Mouse (Mus musculus): Measurements from ENCODE around the gene Fbxo46. TPM values are rescaled to one million over a fixed set of nuclear protein-coding genes. Genes with fewer than 3 reads are reported as not detected.
"Not testable (repeated sequence)": the region's sequence is repeated elsewhere in the genome, so short reads cannot be mapped to it uniquely, and the experiment has no call there.

Gene Fbxo46
- polyA plus RNA-seq (2015; fragmentation: Nextera tagmentation; extraction: Ambion mirVana): 10.8 and 11.0 TPM in 2 replicates

DNA sequence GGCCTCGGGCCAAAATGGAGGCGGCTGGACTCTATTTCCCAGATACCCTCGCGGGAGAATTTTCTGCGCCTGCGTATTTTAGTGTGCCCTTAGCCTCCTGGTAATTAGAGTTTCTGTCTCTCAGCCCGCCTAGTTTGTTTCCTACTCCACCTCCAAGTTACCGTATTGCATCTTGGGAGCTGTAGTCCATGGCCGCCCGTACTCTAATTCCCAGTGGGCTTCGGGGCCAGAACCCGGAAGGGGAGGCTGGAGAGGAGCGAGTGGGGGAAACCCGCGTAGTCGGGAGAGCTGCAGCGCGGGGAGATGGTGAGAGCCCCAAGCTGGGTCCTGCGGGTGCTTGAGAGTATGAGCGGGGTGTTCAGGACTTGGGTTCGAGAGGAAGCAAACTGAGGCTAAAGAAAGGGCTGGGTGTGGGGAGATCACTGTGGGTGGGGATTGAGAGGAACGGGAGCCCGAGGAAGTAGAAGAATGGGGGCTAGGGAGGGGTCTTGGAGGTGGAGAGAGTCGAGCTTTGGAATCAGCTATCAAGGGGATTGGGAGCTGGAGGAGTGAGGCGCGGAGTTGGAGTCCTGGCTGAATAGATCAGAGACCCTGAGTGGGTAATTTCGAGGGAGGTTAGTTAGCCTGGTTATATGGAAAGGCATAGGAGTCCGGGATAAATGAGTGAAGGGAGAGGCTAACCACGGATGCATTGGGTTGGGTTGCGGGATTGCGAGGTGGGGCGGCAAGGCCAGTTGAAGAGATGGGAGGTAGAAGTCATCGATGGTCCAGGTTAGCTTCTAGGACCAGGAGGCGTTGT lies at the start of gene Fbxo46:
Gene Fbxo46 (plus strand): TSS at position 229 of the 799 bp plus-strand sequence.
- Histone ChIP-seq H3K4me3 (ENCODE audit: low read length) (peak within 1 kb of the TSS; percentile 62), H3K4me2 (ENCODE audit: low read depth, low read length) (peak within 1 kb of the TSS; percentile 70), H3K36me3 (ENCODE audit: control insufficient read depth, insufficient read depth, low read length) (no peaks in the 10 kb centered on the region), H3K9ac (ENCODE audit: low read depth, low read length) (peak within 1 kb of the TSS; percentile 77), H3K4me1 (ENCODE audit: control insufficient read depth, insufficient read depth, low read length) (peaks cover 16% of the 10 kb centered on the region), H3K9me3 (ENCODE audit: control insufficient read depth, low read length) (0 out of 2 replicates have a peak, but pooled peaks cover 8% of the 10 kb centered on the region), H3K27ac (ENCODE audit: low read length) (no peak within 1 kb of the TSS), H3K27me3 (replicated peaks; ENCODE audit: control insufficient read depth, insufficient read depth, low read length) (no peaks in the 10 kb centered on the region)
- ATAC-seq: peak; percentile 94
- 1% methylated on average over 34 of the region's 34 CpGs for WGBS

DNA sequence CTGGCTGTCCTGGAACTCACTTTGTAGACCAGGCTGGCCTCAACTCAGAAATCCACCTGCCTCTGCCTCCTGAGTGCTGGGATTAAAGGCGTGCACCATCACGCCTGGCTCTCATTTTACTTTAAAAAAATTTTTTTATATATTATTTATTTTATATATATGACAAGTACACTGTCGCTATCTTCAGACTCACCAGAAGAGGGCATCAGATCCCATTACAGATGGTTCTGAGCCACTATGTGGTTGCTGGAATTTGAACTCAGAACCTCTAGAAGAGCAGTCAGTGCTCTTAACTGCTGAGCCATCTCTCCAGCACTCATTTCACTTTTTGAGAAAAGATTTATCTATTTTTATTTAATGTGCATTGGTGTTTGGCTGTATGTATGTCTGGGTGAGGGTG lies 48.6 kb upstream of the Fbxo46 start:
- H3K36me3 ChIP-seq (ENCODE audit: control insufficient read depth, insufficient read depth, low read length); ATAC-seq; H3K9me3 ChIP-seq (ENCODE audit: control insufficient read depth, low read length); H3K4me3 ChIP-seq (ENCODE audit: low read length); H3K4me1 ChIP-seq (ENCODE audit: control insufficient read depth, insufficient read depth, low read length); H3K9ac ChIP-seq (ENCODE audit: low read depth, low read length); H3K27ac ChIP-seq (ENCODE audit: low read length); H3K4me2 ChIP-seq (ENCODE audit: low read depth, low read length): not testable (repeated sequence)
- 56% methylated on average over 3 of the region's 3 CpGs for WGBS
- peaks cover 14% of the 10 kb centered on the region for H3K27me3 ChIP-seq (replicated peaks; ENCODE audit: control insufficient read depth, insufficient read depth, low read length)

DNA sequence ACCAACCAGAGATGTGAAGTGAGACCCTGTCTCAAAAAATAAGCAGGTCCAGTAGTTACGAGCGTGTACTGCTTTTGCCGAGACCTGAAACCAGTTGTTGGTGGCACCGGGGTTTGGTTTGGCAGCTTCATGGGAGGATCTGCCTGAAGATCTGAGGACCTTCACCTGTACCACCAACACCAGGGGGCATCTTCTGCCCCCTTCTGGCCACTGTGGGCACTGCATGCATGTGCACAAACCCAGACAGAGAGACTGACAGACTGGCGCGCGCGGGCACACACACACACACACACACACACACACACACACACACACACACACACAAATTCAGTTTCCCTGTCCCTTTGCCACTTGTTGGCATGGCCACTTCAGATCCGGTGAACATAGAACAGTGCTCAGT lies 46.2 kb upstream of the Fbxo46 start:
- Histone ChIP-seq H3K4me2 (ENCODE audit: low read depth, low read length) (no peak overlapping the region), H3K9ac (ENCODE audit: low read depth, low read length) (no peak overlapping the region), H3K4me3 (ENCODE audit: low read length) (no peak overlapping the region), H3K36me3 (ENCODE audit: control insufficient read depth, insufficient read depth, low read length) (peaks cover under 1% of the 10 kb centered on the region; the same call in 1 of the 2 replicates), H3K4me1 (ENCODE audit: control insufficient read depth, insufficient read depth, low read length) (peaks cover 20% of the 10 kb centered on the region), H3K27me3 (replicated peaks; ENCODE audit: control insufficient read depth, insufficient read depth, low read length) (no peaks in the 10 kb centered on the region), H3K27ac (ENCODE audit: low read length) (no peak overlapping the region), H3K9me3 (ENCODE audit: control insufficient read depth, low read length) (no peaks in the 10 kb centered on the region)
- ATAC-seq: no peak
- 76% methylated on average over 9 of the region's 9 CpGs for WGBS

DNA sequence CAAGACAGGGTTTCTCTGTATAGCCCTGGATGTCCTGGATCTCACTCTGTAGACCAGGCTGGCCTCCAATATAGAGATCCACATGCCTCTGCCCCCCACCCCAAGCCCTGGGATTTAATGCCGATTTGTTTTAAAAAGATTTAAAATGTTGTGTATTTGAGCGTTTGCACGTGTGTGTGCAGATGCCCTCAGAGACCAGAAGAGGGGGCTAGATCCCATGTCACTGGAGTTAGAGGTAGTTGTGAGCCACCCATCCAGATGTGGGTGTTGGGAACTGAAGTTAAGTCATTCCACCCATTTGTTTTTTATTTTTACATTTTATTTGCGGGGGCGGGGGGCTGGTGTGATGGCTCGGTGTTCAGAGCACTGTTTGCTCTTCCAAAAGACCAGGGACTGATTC lies 45.2 kb upstream of the Fbxo46 start:
- Histone ChIP-seq H3K9ac (ENCODE audit: low read depth, low read length) (no peak overlapping the region), H3K9me3 (ENCODE audit: control insufficient read depth, low read length) (no peaks in the 10 kb centered on the region), H3K36me3 (ENCODE audit: control insufficient read depth, insufficient read depth, low read length) (peaks cover 4% of the 10 kb centered on the region; the same call in 1 of the 2 replicates), H3K27me3 (replicated peaks; ENCODE audit: control insufficient read depth, insufficient read depth, low read length) (no peaks in the 10 kb centered on the region), H3K4me1 (ENCODE audit: control insufficient read depth, insufficient read depth, low read length) (peaks cover 20% of the 10 kb centered on the region), H3K4me3 (ENCODE audit: low read length) (no peak overlapping the region), H3K4me2 (ENCODE audit: low read depth, low read length) (no peak overlapping the region), H3K27ac (ENCODE audit: low read length) (no peak overlapping the region)
- no peak for ATAC-seq
- WGBS: 92% methylated on average over 6 of the region's 6 CpGs

DNA sequence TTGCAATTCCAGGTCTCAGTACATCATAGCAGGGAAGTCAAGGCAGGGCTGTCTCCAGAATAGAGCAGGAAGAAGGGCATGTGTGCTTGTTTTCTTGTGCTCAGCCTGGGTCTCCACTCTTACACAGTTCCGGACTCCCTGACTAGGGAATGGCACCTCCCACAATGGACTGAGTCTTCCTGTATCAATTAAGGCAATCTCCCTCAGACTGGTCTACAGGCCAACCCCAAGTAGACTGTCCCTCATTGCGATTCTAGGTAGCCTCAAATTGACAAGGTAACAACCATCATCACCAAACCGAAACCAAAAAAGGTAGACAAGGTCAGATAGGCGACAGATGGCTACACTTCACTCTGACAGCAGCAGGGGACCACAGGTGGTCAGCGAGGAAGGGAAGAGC lies 44.4 kb upstream of the Fbxo46 start:
- ATAC-seq: 0 out of 2 replicates have a peak, but pooled peaks have one; percentile 2
- Histone ChIP-seq H3K27me3 (replicated peaks; ENCODE audit: control insufficient read depth, insufficient read depth, low read length) (no peaks in the 10 kb centered on the region), H3K36me3 (ENCODE audit: control insufficient read depth, insufficient read depth, low read length) (peaks cover 4% of the 10 kb centered on the region; the same call in 1 of the 2 replicates), H3K4me1 (ENCODE audit: control insufficient read depth, insufficient read depth, low read length) (peaks cover 20% of the 10 kb centered on the region), H3K4me3 (ENCODE audit: low read length) (peak overlapping the region; percentile 64), H3K9me3 (ENCODE audit: control insufficient read depth, low read length) (no peaks in the 10 kb centered on the region), H3K4me2 (ENCODE audit: low read depth, low read length) (peak overlapping the region; percentile 75), H3K9ac (ENCODE audit: low read depth, low read length) (no peak overlapping the region), H3K27ac (ENCODE audit: low read length) (no peak overlapping the region)
- WGBS: 53% methylated on average over 5 of the region's 5 CpGs

DNA sequence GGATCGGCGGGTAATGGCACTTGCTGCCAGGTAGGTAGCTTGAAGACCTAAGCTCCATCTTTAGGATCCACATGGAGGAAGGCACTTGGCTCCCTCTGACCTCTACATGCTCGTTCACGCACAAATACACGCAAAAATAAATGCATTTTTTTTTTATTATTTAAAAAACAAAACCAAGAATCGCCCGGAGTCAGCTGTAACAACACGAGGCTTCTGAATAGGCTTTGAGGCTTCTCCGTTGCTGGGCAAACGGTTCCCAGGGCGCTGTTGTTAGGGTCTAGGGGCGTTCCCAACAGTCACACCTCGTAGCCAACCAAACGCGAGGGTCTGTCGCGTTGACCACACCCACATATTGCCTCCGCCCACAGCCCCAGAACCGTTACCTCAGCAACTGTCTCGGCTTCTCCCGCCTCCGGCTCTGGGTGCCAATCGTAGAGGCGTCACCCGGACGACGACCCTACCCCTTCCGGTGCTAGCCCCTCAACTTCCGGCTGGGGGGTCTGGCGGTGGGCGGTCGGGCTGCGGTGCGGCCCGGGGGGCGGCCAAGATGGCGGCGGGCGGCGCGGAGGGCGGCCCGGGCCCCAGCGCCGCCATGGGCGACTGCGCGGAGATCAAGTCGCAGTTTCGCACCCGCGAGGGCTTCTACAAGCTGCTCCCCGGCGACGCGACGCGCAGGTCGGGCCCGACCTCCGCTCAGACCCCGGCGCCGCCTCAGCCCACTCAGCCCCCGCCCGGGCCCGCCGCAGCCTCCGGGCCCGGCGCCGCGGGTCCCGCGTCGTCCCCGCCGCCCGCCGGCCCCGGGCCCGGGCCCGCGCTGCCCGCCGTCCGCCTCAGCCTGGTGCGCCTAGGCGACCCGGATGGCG lies 43.7 kb upstream of the Fbxo46 start, which contains the start of gene Dmwd:
Gene Dmwd (plus strand): TSS at position 505 of the 863 bp plus-strand sequence.
- peaks cover 10% of the 10 kb centered on the region; the same call in 1 of the 2 replicates for H3K36me3 ChIP-seq (ENCODE audit: control insufficient read depth, insufficient read depth, low read length)
- H3K4me2 ChIP-seq (ENCODE audit: low read depth, low read length): peak within 1 kb of the TSS; percentile 75
- peak within 1 kb of the TSS; percentile 78 for H3K9ac ChIP-seq (ENCODE audit: low read depth, low read length)
- no peaks in the 10 kb centered on the region for H3K27me3 ChIP-seq (replicated peaks; ENCODE audit: control insufficient read depth, insufficient read depth, low read length)
- peak within 1 kb of the TSS; percentile 79 for H3K27ac ChIP-seq (ENCODE audit: low read length)
- peak within 1 kb of the TSS; percentile 64 for H3K4me3 ChIP-seq (ENCODE audit: low read length)
- no peaks in the 10 kb centered on the region for H3K9me3 ChIP-seq (ENCODE audit: control insufficient read depth, low read length)
- peak; percentile 97 for ATAC-seq
- WGBS: under 1% methylated on average over 65 of the region's 91 CpGs
- peaks cover 20% of the 10 kb centered on the region for H3K4me1 ChIP-seq (ENCODE audit: control insufficient read depth, insufficient read depth, low read length)

DNA sequence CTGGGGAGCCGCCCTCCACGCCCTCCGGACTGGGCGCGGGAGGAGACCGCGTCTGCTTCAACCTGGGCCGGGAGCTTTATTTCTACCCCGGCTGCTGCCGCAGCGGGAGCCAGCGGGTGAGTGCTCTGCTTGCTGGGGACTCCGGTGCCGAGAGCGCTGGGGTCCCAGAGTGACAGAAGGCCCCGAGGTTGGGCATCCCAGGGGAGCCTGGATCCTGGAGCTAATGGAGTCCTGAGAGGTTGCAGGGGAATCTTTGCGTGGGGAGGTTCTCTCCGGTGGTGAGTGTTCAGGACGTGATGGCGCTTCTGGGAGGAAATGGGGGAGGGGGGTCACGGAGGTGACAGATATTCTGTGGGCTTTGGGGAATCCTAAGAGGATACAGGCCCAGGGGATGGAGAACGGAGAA lies 43.1 kb upstream of the Fbxo46 start:
- peak overlapping the region; percentile 75 for H3K4me2 ChIP-seq (ENCODE audit: low read depth, low read length)
- ATAC-seq: no peak
- H3K9ac ChIP-seq (ENCODE audit: low read depth, low read length): peak overlapping the region; percentile 78
- no peaks in the 10 kb centered on the region for H3K27me3 ChIP-seq (replicated peaks; ENCODE audit: control insufficient read depth, insufficient read depth, low read length)
- peak overlapping the region; percentile 64 for H3K4me3 ChIP-seq (ENCODE audit: low read length)
- WGBS: under 1% methylated on average over 22 of the region's 22 CpGs
- H3K4me1 ChIP-seq (ENCODE audit: control insufficient read depth, insufficient read depth, low read length): peaks cover 20% of the 10 kb centered on the region
- no peaks in the 10 kb centered on the region for H3K9me3 ChIP-seq (ENCODE audit: control insufficient read depth, low read length)
- H3K27ac ChIP-seq (ENCODE audit: low read length): peak overlapping the region; percentile 79
- H3K36me3 ChIP-seq (ENCODE audit: control insufficient read depth, insufficient read depth, low read length): peaks cover 16% of the 10 kb centered on the region; the same call in 1 of the 2 replicates

DNA sequence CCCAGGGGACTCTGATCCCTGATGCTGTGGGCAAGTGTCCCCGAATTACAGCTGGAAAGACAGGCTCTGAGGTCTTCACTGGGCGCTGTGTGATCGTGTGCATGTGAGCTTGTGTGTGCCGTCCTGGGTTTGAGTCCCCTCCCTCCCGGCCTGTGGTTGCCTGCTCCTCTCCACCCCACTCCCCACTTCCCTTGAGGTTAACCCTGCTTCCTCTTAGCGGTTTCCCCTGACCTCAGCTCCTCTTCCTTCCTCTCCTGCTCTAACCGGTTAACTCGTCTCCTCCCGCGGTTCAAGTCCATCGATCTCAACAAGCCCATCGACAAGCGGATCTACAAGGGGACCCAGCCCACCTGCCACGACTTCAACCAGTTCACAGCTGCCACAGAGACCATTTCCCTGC lies 41.9 kb upstream of the Fbxo46 start:
- Histone ChIP-seq H3K9ac (ENCODE audit: low read depth, low read length) (no peak overlapping the region), H3K4me2 (ENCODE audit: low read depth, low read length) (peak overlapping the region; percentile 75), H3K36me3 (ENCODE audit: control insufficient read depth, insufficient read depth, low read length) (peaks cover 27% of the 10 kb centered on the region), H3K27me3 (replicated peaks; ENCODE audit: control insufficient read depth, insufficient read depth, low read length) (no peaks in the 10 kb centered on the region), H3K27ac (ENCODE audit: low read length) (no peak overlapping the region), H3K4me1 (ENCODE audit: control insufficient read depth, insufficient read depth, low read length) (peaks cover 29% of the 10 kb centered on the region), H3K9me3 (ENCODE audit: control insufficient read depth, low read length) (no peaks in the 10 kb centered on the region), H3K4me3 (ENCODE audit: low read length) (no peak overlapping the region)
- WGBS: 71% methylated on average over 14 of the region's 14 CpGs
- no peak for ATAC-seq

DNA sequence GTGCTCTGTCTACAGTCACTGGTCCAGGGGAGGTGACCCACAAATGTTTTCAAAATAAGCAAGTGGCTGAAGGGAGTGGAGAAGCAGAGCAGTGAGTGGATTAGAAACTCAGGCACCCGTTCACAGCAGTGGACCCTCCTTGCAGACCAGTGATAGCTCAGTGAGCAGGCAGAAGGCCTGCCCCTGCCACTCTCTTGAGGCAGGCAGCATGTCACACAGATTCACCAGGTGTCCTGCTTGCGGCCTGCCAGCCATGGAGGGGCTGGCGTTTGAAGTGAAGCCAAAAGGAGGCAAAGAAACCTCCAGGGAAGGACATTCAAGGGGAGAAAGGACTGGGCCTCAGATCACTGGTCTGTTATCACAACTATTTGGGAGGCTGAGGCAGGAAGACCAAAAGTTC lies 40.9 kb upstream of the Fbxo46 start:
- no peak for ATAC-seq

More for the DNA sequence above, 40.9 kb upstream of the Fbxo46 start:
- Histone ChIP-seq H3K4me3 (ENCODE audit: low read length) (no peak overlapping the region), H3K4me1 (ENCODE audit: control insufficient read depth, insufficient read depth, low read length) (peaks cover 38% of the 10 kb centered on the region), H3K36me3 (ENCODE audit: control insufficient read depth, insufficient read depth, low read length) (peaks cover 27% of the 10 kb centered on the region), H3K4me2 (ENCODE audit: low read depth, low read length) (no peak overlapping the region), H3K9ac (ENCODE audit: low read depth, low read length) (no peak overlapping the region), H3K27ac (ENCODE audit: low read length) (no peak overlapping the region), H3K9me3 (ENCODE audit: control insufficient read depth, low read length) (no peaks in the 10 kb centered on the region), H3K27me3 (replicated peaks; ENCODE audit: control insufficient read depth, insufficient read depth, low read length) (no peaks in the 10 kb centered on the region)
- 87% methylated on average over 3 of the region's 3 CpGs for WGBS
